16 mouse cellular contexts compared by ENCODE assay signal in the genomic region with DNA sequence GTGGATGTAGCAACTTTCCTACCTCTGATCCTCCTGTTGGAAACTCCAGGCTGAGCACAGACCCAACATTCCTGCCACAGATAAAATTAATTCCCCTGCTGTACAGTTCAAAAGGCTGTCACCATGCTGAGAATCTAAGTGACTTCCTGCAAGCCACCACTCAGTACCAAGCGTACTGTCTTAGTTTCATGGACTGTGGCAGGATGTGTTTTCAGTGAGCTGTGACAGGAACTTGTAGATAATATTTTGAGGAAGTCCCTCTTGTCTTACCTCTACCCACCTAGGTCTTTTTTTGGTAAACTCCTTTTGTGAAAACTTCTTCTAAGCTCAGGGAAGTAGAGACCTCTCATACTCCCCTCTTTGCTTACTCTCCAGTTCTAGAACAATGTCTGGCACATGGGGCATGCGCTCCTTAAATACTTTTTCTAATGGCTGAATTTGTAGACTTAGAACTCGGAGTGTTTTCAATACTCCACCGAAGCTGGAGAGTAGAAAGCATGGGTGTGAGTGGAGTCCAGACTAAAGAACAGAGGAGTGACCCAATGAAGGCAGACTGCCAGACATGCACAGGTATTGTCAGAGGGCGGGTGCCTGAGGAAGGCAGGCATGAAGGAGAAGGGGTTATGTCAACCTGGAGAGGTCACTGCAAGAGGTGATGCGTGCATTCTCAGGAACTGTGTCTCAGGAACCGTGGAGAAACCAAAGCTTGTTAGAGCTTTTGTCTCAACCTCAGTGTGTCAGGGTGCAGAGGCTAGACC. TPM values are rescaled to one million over a fixed set of nuclear protein-coding genes. Genes with fewer than 3 reads are reported as not detected.
DNase-seq lines count a peak whose midpoint lies in the region; ATAC-seq and TF ChIP-seq lines count a peak whose summit lies in the region.
"Had no signal": no experiment of that assay in that cellular context is flagged by ENCODE, and none has a peak within 500 bp of the region (broad histone marks: within the 10 kb centered on the region; RNA-seq: fewer than 3 reads in every experiment).

No protein-coding gene starts in this region.

- H3K4me1 ChIP-seq in lung, adult 2 months (ENCODE audit: control insufficient read depth, insufficient read depth, low read length), result no peaks in the 10 kb centered on the region
- H3K4me1 ChIP-seq: embryonic facial prominence, embryonic 10.5 days; hindbrain, embryonic 15.5 days had no signal

- H3K4me3 ChIP-seq in lung, adult 2 months (replicated peaks; ENCODE audit: extremely low read depth, low read depth, low read length), result no peak overlapping the region
- H3K4me3 ChIP-seq: embryonic facial prominence, embryonic 10.5 days; erythroblast, embryonic 14.5 days; hindbrain, embryonic 15.5 days; midbrain, embryonic 12.5 days; myocyte had no signal

- no peak for TF ChIP-seq CTCF in lung, adult 2 months (IDR thresholded peaks at IDR 0.05; ENCODE audit: insufficient read depth, low read length)

- TF ChIP-seq POLR2A in lung, adult 2 months (IDR thresholded peaks at IDR 0.05; ENCODE audit: borderline replicate concordance, extremely low read depth, low read depth, low read length), result no peak

- ATAC-seq in neutrophil, adult 5-6 weeks (ENCODE audit: extremely low read depth, insufficient number of reproducible peaks, low FRiP score, poor library complexity, severe bottlenecking), result peak; percentile 92
- ATAC-seq in cerebellum, adult (ENCODE audit: insufficient number of reproducible peaks, low FRiP score, low TSS enrichment), result no peak
- ATAC-seq: forebrain, embryonic 16.5 days had no signal

- WGBS in lung, adult 2 months, result 66% methylated on average over 7 of the region's 7 CpGs

- DNase-seq in lung, postnatal 25 days (ENCODE audit: low spot score), result peak; percentile 21
- DNase-seq in lung, adult 2 months, result no peak
- peak; percentile 63 for DNase-seq in CD4-positive, CD25-positive, alpha-beta regulatory T cell, adult 2 months (ENCODE audit: low read depth, low spot score)
- peak; percentile 87 for DNase-seq in MEL-GATA-1-ER (ENCODE audit: extremely low read depth, low read depth)
- no peak for DNase-seq in urinary bladder, adult 18-20 months (ENCODE audit: low spot score in 2 of 2)
- DNase-seq: adrenal gland, postnatal 36 days; heart, postnatal 10 days; right cerebral cortex, postnatal 14 days had no signal

RNA-seq across cellular contexts. Expression of a gene that starts 53.7 kb away (rescaled TPM):
- 121 and 173 TPM in 2 replicates for polyA plus RNA-seq in lung, adult 2 months (2012; rRNA removed)
- 14.7 and 16.5 TPM in 2 replicates for total RNA-seq in neutrophil, adult 5-6 weeks (2017)
- polyA plus RNA-seq: erythroblast, embryonic 14.5 days had no signal

Comparison
In these comparisons a context has a peak if more than half of its experiments do, and no peak if none do; other contexts are left out.
1. DNase-seq: peak in lung, postnatal 25 days (single experiment), CD4-positive, CD25-positive, alpha-beta regulatory T cell, adult 2 months (single experiment) and MEL-GATA-1-ER (single experiment); none in lung, adult 2 months (single experiment) and urinary bladder, adult 18-20 months (0 of 2).